Mouse (Mus musculus): ENCODE results near the gene Fam184b. TPM values are rescaled to one million over a fixed set of nuclear protein-coding genes. Genes with fewer than 3 reads are reported as not detected.
A peak's percentile ranks its signal among the peaks of the same experiment; 100 is the strongest.

Fam184b gene
- polyA plus RNA-seq, 1 experiment from 2014 or later: 0.18 TPM

- Histone ChIP-seq H3K36me3 (peaks cover 12% of the 10 kb centered on the region), H3K9me3 (replicated peaks) (no peaks in the 10 kb centered on the region), H3K4me2 (peak overlapping the region; percentile 44), H3K9ac (no peak overlapping the region), H3K27ac (no peak overlapping the region), H3K4me1 (0 out of 2 replicates have a peak, but pooled peaks cover 7% of the 10 kb centered on the region), H3K27me3 (replicated peaks) (no peaks in the 10 kb centered on the region), H3K4me3 (no peak overlapping the region)
- peak; percentile 71 for ATAC-seq
- WGBS (ENCODE audit: insufficient replicate concordance): 12% methylated on average over 15 of the region's 17 CpGs
Observed at GRCm38 (mm10) chr5:45534319-45535098, 104.9 kb downstream of the Fam184b start.

GRCm38 (mm10) chr5:45529696-45530095 lies 109.7 kb downstream of the Fam184b start:
- H3K4me3 ChIP-seq: no peak overlapping the region
- H3K4me1 ChIP-seq: 0 out of 2 replicates have a peak, but pooled peaks cover 5% of the 10 kb centered on the region
- H3K4me2 ChIP-seq: no peak overlapping the region
- H3K27ac ChIP-seq: no peak overlapping the region
- H3K9ac ChIP-seq: no peak overlapping the region
- peaks cover 57% of the 10 kb centered on the region for H3K36me3 ChIP-seq
- no peak for ATAC-seq
- WGBS (ENCODE audit: insufficient replicate concordance): 80% methylated on average over 3 of the region's 3 CpGs
- H3K27me3 ChIP-seq (replicated peaks): no peaks in the 10 kb centered on the region
- no peaks in the 10 kb centered on the region for H3K9me3 ChIP-seq (replicated peaks)

- Histone ChIP-seq H3K4me3 (no peak overlapping the region), H3K9ac (no peak overlapping the region), H3K4me1 (peaks cover 8% of the 10 kb centered on the region), H3K36me3 (peaks cover 76% of the 10 kb centered on the region), H3K27ac (no peak overlapping the region), H3K27me3 (replicated peaks) (no peaks in the 10 kb centered on the region), H3K9me3 (replicated peaks) (no peaks in the 10 kb centered on the region), H3K4me2 (no peak overlapping the region)
- no peak for ATAC-seq
- 84% methylated on average over 4 of the region's 4 CpGs for WGBS (ENCODE audit: insufficient replicate concordance)
Observed at GRCm38 (mm10) chr5:45526338-45526737, 113.1 kb downstream of the Fam184b start.

- Histone ChIP-seq H3K27me3 (replicated peaks) (no peaks in the 10 kb centered on the region), H3K4me1 (peaks cover 13% of the 10 kb centered on the region), H3K4me2 (no peak overlapping the region), H3K9ac (no peak overlapping the region), H3K4me3 (no peak overlapping the region), H3K36me3 (peaks cover 67% of the 10 kb centered on the region), H3K9me3 (replicated peaks) (no peaks in the 10 kb centered on the region), H3K27ac (no peak overlapping the region)
- 84% methylated on average over 10 of the region's 10 CpGs for WGBS (ENCODE audit: insufficient replicate concordance)
- no peak for ATAC-seq
Observed at GRCm38 (mm10) chr5:45525101-45525500, 114.3 kb downstream of the Fam184b start.

GRCm38 (mm10) chr5:45521601-45522000 lies 117.8 kb downstream of the Fam184b start:
- Histone ChIP-seq H3K9ac (peak overlapping the region; percentile 87; the same call in 1 of the 2 replicates), H3K4me2 (peak overlapping the region; percentile 82), H3K4me1 (peaks cover 19% of the 10 kb centered on the region), H3K27ac (no peak overlapping the region), H3K4me3 (peak overlapping the region; percentile 93), H3K27me3 (replicated peaks) (no peaks in the 10 kb centered on the region), H3K9me3 (replicated peaks) (no peaks in the 10 kb centered on the region), H3K36me3 (peaks cover 37% of the 10 kb centered on the region)
- ATAC-seq: no peak
- 74% methylated on average over 6 of the region's 6 CpGs for WGBS (ENCODE audit: insufficient replicate concordance)

- peak overlapping the region; percentile 67 for H3K27ac ChIP-seq
- 4% methylated on average over 5 of the region's 5 CpGs for WGBS (ENCODE audit: insufficient replicate concordance)
- H3K9me3 ChIP-seq (replicated peaks): no peaks in the 10 kb centered on the region
- peak overlapping the region; percentile 93 for H3K4me3 ChIP-seq
- H3K4me2 ChIP-seq: peak overlapping the region; percentile 82
- H3K27me3 ChIP-seq (replicated peaks): no peaks in the 10 kb centered on the region
- peaks cover 19% of the 10 kb centered on the region for H3K4me1 ChIP-seq
- peak overlapping the region; percentile 87 for H3K9ac ChIP-seq
- no peak for ATAC-seq
- peaks cover 33% of the 10 kb centered on the region for H3K36me3 ChIP-seq
Observed at GRCm38 (mm10) chr5:45520809-45521110, 118.7 kb downstream of the Fam184b start.

- peaks cover 19% of the 10 kb centered on the region for H3K4me1 ChIP-seq
- ATAC-seq: peak; percentile 93
- no peaks in the 10 kb centered on the region for H3K9me3 ChIP-seq (replicated peaks)
- peak within 1 kb of the TSS; percentile 93 for H3K4me3 ChIP-seq
- H3K27me3 ChIP-seq (replicated peaks): no peaks in the 10 kb centered on the region
- peaks cover 27% of the 10 kb centered on the region for H3K36me3 ChIP-seq
- H3K27ac ChIP-seq: peak within 1 kb of the TSS; percentile 70
- peak within 1 kb of the TSS; percentile 82 for H3K4me2 ChIP-seq
- WGBS (ENCODE audit: insufficient replicate concordance): 3% methylated on average over 56 of the region's 56 CpGs
- H3K9ac ChIP-seq: peak within 1 kb of the TSS; percentile 87
Observed at GRCm38 (mm10) chr5:45519960-45520808, 119.2 kb downstream of the Fam184b start, which contains the start of gene Med28. Gene Med28, plus strand, starts transcription at chr5:45520229.

GRCm38 (mm10) chr5:45515151-45515743 lies 124.2 kb downstream of the Fam184b start:
- no peak overlapping the region for H3K4me3 ChIP-seq
- no peak overlapping the region for H3K9ac ChIP-seq
- 77% methylated on average over 10 of the region's 10 CpGs for WGBS (ENCODE audit: insufficient replicate concordance)
- peaks cover 35% of the 10 kb centered on the region for H3K36me3 ChIP-seq
- H3K9me3 ChIP-seq (replicated peaks): no peaks in the 10 kb centered on the region
- H3K27me3 ChIP-seq (replicated peaks): no peaks in the 10 kb centered on the region
- H3K4me2 ChIP-seq: no peak overlapping the region
- no peak overlapping the region for H3K27ac ChIP-seq
- no peak for ATAC-seq
- H3K4me1 ChIP-seq: peaks cover 6% of the 10 kb centered on the region

- H3K4me1 ChIP-seq: peaks cover 2% of the 10 kb centered on the region
- H3K36me3 ChIP-seq: peaks cover 41% of the 10 kb centered on the region
- H3K9ac ChIP-seq: no peak overlapping the region
- no peak overlapping the region for H3K27ac ChIP-seq
- H3K4me3 ChIP-seq: no peak overlapping the region
- WGBS (ENCODE audit: insufficient replicate concordance): 68% methylated on average over 1 of the region's 1 CpGs
- H3K9me3 ChIP-seq (replicated peaks): no peaks in the 10 kb centered on the region
- ATAC-seq: no peak
- H3K27me3 ChIP-seq (replicated peaks): no peaks in the 10 kb centered on the region
- H3K4me2 ChIP-seq: no peak overlapping the region
Observed at GRCm38 (mm10) chr5:45514599-45514998, 124.8 kb downstream of the Fam184b start.

- H3K4me2 ChIP-seq: no peak overlapping the region
- H3K9ac ChIP-seq: no peak overlapping the region
- no peaks in the 10 kb centered on the region for H3K9me3 ChIP-seq (replicated peaks)
- H3K4me3 ChIP-seq: no peak overlapping the region
- H3K27me3 ChIP-seq (replicated peaks): no peaks in the 10 kb centered on the region
- WGBS (ENCODE audit: insufficient replicate concordance): 68% methylated on average over 2 of the region's 2 CpGs
- no peaks in the 10 kb centered on the region for H3K4me1 ChIP-seq
- no peak for ATAC-seq
- H3K27ac ChIP-seq: no peak overlapping the region
- H3K36me3 ChIP-seq: peaks cover 49% of the 10 kb centered on the region
Observed at GRCm38 (mm10) chr5:45513511-45513910, 125.9 kb downstream of the Fam184b start.

- no peak for ATAC-seq
Observed at GRCm38 (mm10) chr5:45512908-45513307, 126.5 kb downstream of the Fam184b start.

GRCm38 (mm10) chr5:45510071-45510470 lies 129.3 kb downstream of the Fam184b start:
- H3K27me3 ChIP-seq (replicated peaks): no peaks in the 10 kb centered on the region
- peaks cover 72% of the 10 kb centered on the region for H3K36me3 ChIP-seq
- H3K9ac ChIP-seq: no peak overlapping the region
- no peaks in the 10 kb centered on the region for H3K4me1 ChIP-seq
- 75% methylated on average over 7 of the region's 7 CpGs for WGBS (ENCODE audit: insufficient replicate concordance)
- ATAC-seq: no peak
- no peak overlapping the region for H3K4me2 ChIP-seq
- H3K27ac ChIP-seq: no peak overlapping the region
- no peak overlapping the region for H3K4me3 ChIP-seq
- H3K9me3 ChIP-seq (replicated peaks): no peaks in the 10 kb centered on the region

More at GRCm38 (mm10) chr5:45512908-45513307, 126.5 kb downstream of the Fam184b start:
- no peaks in the 10 kb centered on the region for H3K27me3 ChIP-seq (replicated peaks)
- 81% methylated on average over 6 of the region's 6 CpGs for WGBS (ENCODE audit: insufficient replicate concordance)
- no peaks in the 10 kb centered on the region for H3K9me3 ChIP-seq (replicated peaks)
- no peak overlapping the region for H3K4me2 ChIP-seq
- H3K4me3 ChIP-seq: no peak overlapping the region
- peaks cover 50% of the 10 kb centered on the region for H3K36me3 ChIP-seq
- H3K27ac ChIP-seq: no peak overlapping the region
- no peak overlapping the region for H3K9ac ChIP-seq
- no peaks in the 10 kb centered on the region for H3K4me1 ChIP-seq

All from liver, embryonic 12.5 days (tissue).